Mouse (Mus musculus) midbrain, embryonic 14.5 days (tissue): ENCODE results near the gene Syde1. TPM values are rescaled to one million over a fixed set of nuclear protein-coding genes. Genes with fewer than 3 reads are reported as not detected.

Source experiments
- polyA plus RNA-seq: library from polyadenylated mRNA; unstranded; fragments of >200 nt; fragmentation: Nextera tagmentation; extraction: Ambion mirVana; gene quantifications from 2 replicates; pipeline ENCODE4 v1.2.1, GENCODE M21; 2014

Gene Syde1
- polyA plus RNA-seq, 1 experiment from 2014 or later, result 4.3 TPM

Other genes with a start within 250 kb of the Syde1 start
- gene Agpat3, start 239.5 kb downstream of the Syde1 start, polyA plus RNA-seq, result 61.4 and 68.0 TPM in 2 replicates
- 305 and 353 TPM in 2 replicates for gene Rrp1, start 178.9 kb downstream of the Syde1 start, polyA plus RNA-seq
- gene Cstb, start 166.3 kb downstream of the Syde1 start, polyA plus RNA-seq, result 100 and 102 TPM in 2 replicates
- gene Pdxk, start 127.0 kb downstream of the Syde1 start, polyA plus RNA-seq, result 22.6 and 23.7 TPM in 2 replicates
- not detected in 2 replicates for gene Olfr1358, start 74.5 kb downstream of the Syde1 start, polyA plus RNA-seq
- gene Ilvbl, start 17.6 kb downstream of the Syde1 start, polyA plus RNA-seq, result 46.4 and 48.5 TPM in 2 replicates
- not detected in 2 replicates for gene Olfr1357, start 26.1 kb upstream of the Syde1 start, polyA plus RNA-seq
- not detected in 2 replicates for gene Casp14, start 126.3 kb upstream of the Syde1 start, polyA plus RNA-seq
- 0.34 and 0.43 TPM in 2 replicates for gene Ccdc105, start 161.1 kb upstream of the Syde1 start, polyA plus RNA-seq
- 6.6 and 10.3 TPM in 2 replicates for gene Slc1a6, start 188.5 kb upstream of the Syde1 start, polyA plus RNA-seq